Mouse (Mus musculus) E14TG2a.4 (cell line): ENCODE results near the gene Ppp1r36.

ENCODE experiments used
- CTCF ChIP-seq: conservative IDR thresholded peaks from 2 replicates; pipeline ENCODE4 v1.5.1; 2014; ENCODE audit warnings: low read length
- POU5F1 ChIP-seq: IDR thresholded peaks from 2 replicates; pipeline ENCODE4 v1.6.1; 2014; ENCODE audit warnings: low read length, borderline replicate concordance

DNA sequence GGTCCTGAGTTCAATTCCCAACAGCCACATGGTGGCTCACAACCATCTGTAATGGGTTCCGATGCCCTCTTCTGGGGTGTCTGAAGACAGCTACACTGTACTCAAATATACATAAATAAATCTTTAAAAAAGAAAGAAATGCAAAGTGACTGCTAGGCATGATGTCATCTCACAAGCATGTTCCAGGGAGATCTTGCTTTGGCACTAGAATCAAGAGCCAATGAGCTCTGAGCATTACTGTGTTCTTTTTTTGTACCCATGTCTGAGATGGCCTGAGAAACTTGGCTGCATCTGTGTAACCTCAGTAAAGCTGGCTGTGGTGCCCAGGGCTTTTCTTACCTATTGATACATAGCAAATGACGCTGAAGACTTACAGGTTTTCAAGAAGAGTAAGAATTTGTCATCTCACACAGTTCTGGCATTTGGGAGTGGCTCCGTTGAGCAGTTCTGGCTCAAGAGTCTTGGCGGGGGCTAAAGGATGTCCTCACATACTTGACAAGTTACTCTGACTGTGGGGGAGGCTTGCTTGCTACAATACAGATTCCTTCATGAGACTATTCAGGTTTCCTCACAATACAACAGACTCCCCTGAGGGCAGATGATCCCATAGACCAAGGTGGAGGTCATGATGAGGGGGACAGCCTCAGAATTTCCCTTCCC lies 62.6 kb downstream of the Ppp1r36 start:
- TF ChIP-seq CTCF (no peak), POU5F1 (no peak)
